Mouse (Mus musculus) layer of hippocampus, adult 18-20 months (tissue): ENCODE measurements around the gene Ank2. TPM values are rescaled to one million over a fixed set of nuclear protein-coding genes. Genes with fewer than 3 reads are reported as not detected.

ENCODE experiments used
- DNase-seq, 2 experiments: peaks; one replicate each; pipeline ENCODE4 v3.0.0; 2022; ENCODE audit warnings: low spot score in 2 of 2
- microRNA-seq, 2 experiments: library from miRNA; unstranded; fragments of <30 nt; microRNA quantifications; one replicate each; pipeline ENCODE4 v1.2.0; 2021
- total RNA-seq, 2 experiments: library from RNA; stranded (reverse); gene quantifications; 2 replicates each; pipeline ENCODE4 v1.2.3; 2021

Gene Ank2
- total RNA-seq, 2 experiments from 2014 or later: 699 to 719 TPM

DNA sequence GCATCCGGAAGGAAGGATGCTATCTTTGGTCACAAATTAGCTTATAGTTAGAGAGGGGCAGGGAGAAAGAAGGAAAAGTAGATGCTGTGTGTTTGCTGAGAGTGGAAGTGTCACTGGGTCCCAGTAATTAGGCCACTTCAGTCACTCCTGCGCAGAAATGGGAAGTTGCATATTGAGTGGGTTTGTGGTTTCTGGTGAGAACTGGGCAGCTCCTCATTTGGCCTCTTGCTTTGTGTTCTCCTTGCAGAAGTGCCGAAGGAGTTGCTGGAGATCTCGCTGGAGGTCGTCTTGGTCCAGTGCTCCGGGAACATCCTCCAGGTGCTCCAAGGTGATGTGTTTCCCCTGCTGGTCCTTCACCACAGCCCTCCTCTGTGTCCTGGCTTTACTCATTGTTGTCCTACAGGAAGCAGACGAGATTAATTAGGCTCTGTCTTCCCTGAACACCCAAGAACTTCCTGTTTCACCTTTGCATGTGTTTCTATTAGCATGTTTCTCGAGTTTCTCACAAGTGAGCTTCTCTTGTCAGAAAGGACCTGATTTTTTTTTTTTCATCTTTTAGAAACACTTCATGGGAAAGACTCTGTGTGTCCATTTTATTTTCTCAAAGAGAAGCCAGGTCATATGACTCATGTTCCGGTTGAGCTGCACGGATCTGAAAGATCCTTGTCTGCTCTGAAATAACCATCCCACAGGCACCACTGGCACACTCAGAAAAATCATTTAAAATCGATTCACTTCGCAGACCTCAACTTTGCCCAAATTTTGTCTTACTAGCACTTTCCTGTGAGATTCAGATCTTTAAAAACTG is 575.4 kb downstream of the Ank2 start:
- no peak for DNase-seq

DNA sequence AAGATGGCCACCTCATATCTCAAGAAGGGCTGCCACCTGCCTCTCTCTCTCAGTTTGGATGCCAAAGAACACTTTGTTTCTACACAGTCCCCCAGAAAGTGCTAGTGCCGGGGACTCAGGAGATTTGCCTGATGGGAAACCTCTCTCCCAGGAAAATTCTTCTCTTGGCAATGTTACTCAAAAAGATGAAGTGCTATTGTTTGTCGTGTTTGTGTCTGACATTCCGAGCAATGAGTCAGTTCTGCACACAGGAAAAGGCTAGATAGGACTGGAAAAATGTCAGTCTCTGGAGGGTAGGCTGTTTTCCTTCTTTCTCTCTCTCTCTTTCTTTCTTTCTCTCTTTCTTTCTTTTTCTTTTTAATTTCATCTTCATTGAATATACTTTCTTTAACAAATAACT is 577.2 kb downstream of the Ank2 start:
- DNase-seq: no peak

DNA sequence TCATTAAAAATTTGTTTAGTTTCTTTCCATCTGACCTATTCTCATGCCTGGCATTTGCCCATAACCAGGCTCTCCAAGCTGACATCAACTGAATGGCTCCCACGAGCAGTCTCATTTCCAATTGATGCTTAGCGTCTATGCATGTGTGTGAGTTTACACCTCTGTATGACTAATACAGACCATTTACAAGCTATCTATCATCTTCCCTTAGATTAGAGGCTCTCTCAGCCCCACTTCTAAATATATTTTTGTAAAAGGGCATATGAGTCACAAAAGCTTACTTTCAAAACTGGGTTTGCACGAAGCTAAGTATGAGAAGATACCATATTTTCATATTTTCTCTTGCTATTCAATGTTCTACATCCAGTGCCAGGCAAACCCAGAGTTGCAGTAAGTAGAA is 578.9 kb downstream of the Ank2 start:
- no peak for DNase-seq

DNA sequence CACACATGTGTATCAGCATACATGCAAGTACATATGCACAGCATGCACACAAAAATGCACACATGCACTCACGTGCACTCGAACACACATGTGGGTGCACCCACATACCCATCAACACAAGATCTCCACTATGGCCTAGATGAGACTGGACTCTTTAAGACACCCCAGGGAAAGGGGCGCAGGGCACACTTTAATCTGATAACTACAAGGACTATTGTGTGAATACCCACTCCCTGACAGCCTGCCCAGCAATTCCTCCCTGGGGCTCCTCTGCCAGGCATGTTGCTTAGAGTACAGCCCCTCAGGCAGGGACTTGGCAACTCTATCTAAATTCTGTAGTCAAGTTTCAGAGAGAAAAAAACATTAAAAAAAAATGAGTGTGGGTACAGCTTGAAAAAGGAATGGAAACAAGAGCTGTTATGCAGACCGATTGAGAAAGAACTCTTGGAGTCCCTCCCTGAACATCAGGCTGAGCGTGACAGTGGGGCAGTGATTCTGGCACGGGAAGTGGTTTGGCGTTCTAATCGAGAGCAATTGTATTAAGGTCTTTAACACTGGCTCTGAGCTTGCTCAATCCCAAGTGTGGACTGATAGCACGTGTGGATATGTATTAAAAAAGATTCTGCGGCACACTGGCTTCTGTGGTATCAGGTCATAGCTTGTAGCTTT is 580.2 kb downstream of the Ank2 start:
- no peak for DNase-seq

DNA sequence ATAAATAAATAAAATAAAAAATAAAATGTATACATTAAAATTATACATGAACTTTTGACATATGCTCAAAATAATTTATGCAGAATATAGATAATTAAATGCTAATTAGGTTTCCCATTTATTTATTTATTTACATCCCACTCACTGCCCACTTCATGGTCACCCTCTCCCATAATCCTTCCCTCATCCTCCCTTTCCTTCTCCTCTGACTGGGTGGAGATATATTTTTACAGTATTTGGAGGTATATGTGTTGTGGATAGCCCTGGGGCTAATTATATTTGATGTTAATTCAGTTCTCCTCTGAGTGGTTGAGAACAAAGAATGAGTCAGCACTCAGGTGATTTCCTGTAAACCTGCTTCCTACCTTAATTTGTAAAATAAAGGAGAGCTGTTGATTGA is 582.8 kb downstream of the Ank2 start:
- no peak for DNase-seq

DNA sequence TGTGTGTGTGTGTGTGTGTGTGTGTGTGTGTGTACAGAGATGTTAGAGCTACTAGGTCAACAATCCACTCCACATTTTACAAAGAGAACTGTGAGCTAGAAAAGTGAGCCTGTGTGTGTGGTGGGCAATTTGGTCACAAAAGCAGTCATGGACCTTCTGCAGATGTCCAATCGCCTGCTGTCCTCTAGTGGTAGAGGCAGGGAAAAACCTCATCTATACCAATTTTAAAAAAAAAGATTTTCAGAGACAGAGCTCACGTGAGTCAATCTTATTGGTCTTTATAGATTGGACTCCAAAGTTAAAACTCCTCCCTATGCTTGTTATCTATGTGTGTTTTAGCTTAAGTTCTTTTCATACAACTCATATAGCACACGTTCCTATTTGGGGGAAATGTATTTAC is 595.6 kb downstream of the Ank2 start:
- DNase-seq: peak in 1 of 2 experiments; percentile 46

DNA sequence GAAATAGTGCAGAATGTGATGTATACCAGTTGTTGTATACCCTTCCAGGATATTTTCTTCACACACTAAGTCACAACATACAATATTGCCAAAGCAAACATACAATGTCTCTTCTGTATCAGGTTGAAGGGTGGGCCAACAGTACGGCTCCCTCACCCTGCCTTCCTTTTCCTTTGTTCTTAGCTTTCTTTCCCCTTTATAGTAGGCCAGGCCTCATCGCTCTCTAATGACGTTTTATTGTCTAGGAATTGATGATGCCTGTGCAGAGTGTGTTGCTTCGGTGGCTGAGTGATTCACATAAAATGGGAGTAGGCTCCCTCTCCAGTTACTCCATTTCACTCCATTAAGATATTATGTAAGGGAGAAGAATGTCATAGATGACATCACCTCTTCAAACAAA is 612.5 kb downstream of the Ank2 start:
- DNase-seq: no peak

DNA sequence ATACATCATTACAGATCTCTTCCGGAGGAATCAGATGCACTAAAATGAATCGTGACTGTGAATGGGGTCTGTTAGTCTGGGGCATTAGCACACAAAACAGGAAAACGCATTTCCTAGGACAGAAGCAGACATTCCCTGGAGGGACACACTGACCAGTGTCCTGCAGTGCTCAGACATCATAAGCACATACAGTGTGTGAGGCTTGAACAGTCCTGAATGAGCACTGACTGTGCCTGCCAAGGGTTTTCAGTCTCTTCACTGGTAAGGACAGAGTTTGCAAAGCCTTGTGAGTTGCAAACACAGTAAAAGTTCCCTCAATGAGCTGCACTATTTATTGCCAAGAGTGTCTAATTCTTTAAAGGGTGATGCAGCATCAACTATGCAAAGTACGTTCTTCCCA is 613.1 kb downstream of the Ank2 start:
- no peak for DNase-seq

DNA sequence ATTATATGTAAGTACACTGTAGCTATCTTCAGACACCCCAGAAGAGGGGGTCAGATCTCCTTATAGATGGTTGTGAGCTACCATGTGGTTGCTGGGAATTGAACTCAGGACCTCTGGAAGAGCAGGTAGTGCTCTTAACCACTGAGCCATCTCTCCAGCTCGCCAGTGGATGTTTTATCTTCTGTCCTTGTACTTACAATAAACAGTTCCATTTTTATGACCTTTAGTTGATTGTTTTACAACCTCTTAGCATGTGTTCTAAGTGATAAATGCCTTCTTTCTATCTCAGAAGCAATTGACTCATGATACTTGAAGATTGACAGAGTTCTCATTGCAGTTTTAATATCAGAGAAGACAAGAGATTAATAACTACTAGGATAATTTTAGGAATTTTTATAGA is 620.9 kb downstream of the Ank2 start:
- no peak for DNase-seq

Small RNA genes within 50 kb of the gene (microRNA-seq; reads per million reads assigned to microRNA genes)
- 0 reads per million in 2 experiments for gene Gm44494
- 0.25 to 1.2 reads per million in 2 experiments for gene Mir302a
- 0.25 to 0.59 reads per million in 2 experiments for gene Mir302b
- gene Mir302c: 0 reads per million in 2 experiments
- 0.78 to 1.5 reads per million in 2 experiments for gene Mir302d
- 0 to 0.25 reads per million in 2 experiments for gene Mir367

Other genes with a start within 250 kb of the Ank2 start
- 10 to 100 TPM; 17.6 to 18.5 TPM for gene Larp7, start 54.0 kb upstream of the Ank2 start, total RNA-seq
- gene Zgrf1, start 54.1 kb upstream of the Ank2 start, total RNA-seq: 1 to 10 TPM; 1.7 to 2.4 TPM
- gene Neurog2, start 133.8 kb upstream of the Ank2 start, total RNA-seq: 1 to 10 TPM in 1 of 2 experiments, under 1 TPM in 1; 0.71 to 1.5 TPM